Mouse (Mus musculus) ES-Bruce4 (cell line): Measurements from ENCODE around the gene Myof.
A peak's percentile ranks its signal among the peaks of the same experiment; 100 is the strongest.

Source experiments
- CTCF ChIP-seq: IDR thresholded peaks from one replicate; pipeline ENCODE4 v1.8.1; 2011; ENCODE audit warnings: low read depth, low read length
- POLR2A ChIP-seq: IDR thresholded peaks from one replicate; pipeline ENCODE4 v1.8.1; 2011; ENCODE audit warnings: low read length; ENCODE audit not compliant: insufficient read depth

DNA sequence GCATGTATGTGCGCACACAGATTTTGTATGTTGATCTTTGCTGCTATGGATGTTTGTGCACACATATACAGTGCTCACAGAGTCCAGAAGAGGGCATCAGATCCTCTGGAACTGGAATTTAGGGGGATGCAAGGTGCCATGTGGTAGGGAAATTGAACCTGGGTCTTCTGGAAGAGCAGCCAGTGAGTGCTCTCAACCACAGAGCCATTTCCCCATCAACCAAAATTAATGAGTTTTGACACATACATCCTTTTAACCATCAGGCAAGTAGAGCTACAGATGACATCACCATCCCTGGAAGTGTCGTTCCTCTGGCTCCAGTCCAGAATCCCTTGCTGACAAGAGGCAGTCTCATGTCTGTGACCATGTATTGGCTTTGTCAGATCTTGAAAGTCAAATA lies 32.9 kb upstream of the Myof start:
- TF ChIP-seq POLR2A (no peak), CTCF (peak; percentile 5)
